Comparison of ENCODE assay signal across 14 mouse cellular contexts in genomic region chr11:52419246-52419645, GRCm38 (mm10). TPM values are rescaled to one million over a fixed set of nuclear protein-coding genes. Genes with fewer than 3 reads are reported as not detected.
DNase-seq lines count a peak whose midpoint lies in the region; ATAC-seq and TF ChIP-seq lines count a peak whose summit lies in the region.
"Had no signal": no experiment of that assay in that cellular context is flagged by ENCODE, and none has a peak within 500 bp of the region (broad histone marks: within the 10 kb centered on the region; RNA-seq: fewer than 3 reads in every experiment).

No protein-coding gene starts in this region.

- H3K27me3 ChIP-seq in stomach, postnatal 0 days (ENCODE audit: control insufficient read depth, insufficient read depth, low read length), result no peaks in the 10 kb centered on the region

- TF ChIP-seq CTCF in stomach, postnatal 0 days (IDR thresholded peaks at IDR 0.05; ENCODE audit: low read depth), result no peak

- DNase-seq in kidney, adult 9 months, result peak; percentile 34
- no peak for DNase-seq in kidney, adult 11 months
- DNase-seq in 416B (ENCODE audit: low read depth), result peak; percentile 30
- peak; percentile 40 for DNase-seq in WW6 (ENCODE audit: low read depth, low spot score)
- DNase-seq in stomach, postnatal 0 days (ENCODE audit: low spot score), result peak; percentile 28
- DNase-seq in ovary, postnatal 36 days (ENCODE audit: low spot score), result no peak
- DNase-seq in gastrocnemius, postnatal 4 days (ENCODE audit: low spot score in 2 of 2), result no peak
- DNase-seq: forebrain, postnatal 0 days; gastrocnemius, postnatal 14 days; liver, postnatal 0 days; right cerebral cortex, postnatal 4 days had no signal

- no peaks in the 10 kb centered on the region for H3K4me1 ChIP-seq in stomach, postnatal 0 days (replicated peaks; ENCODE audit: control insufficient read depth, insufficient read depth)

- H3K9me3 ChIP-seq in stomach, postnatal 0 days (ENCODE audit: control insufficient read depth, low read length), result no peaks in the 10 kb centered on the region

- WGBS in stomach, postnatal 0 days, result 41% methylated on average over 5 of the region's 5 CpGs

- no peak overlapping the region for H3K4me2 ChIP-seq in stomach, postnatal 0 days (replicated peaks; ENCODE audit: low read depth)

- no peak overlapping the region for H3K4me3 ChIP-seq in stomach, postnatal 0 days (ENCODE audit: low read depth, low read length)

- H3K27ac ChIP-seq in stomach, postnatal 0 days (replicated peaks), result no peak overlapping the region

- H3K36me3 ChIP-seq in stomach, postnatal 0 days (ENCODE audit: control insufficient read depth, insufficient read depth, low read length), result no peaks in the 10 kb centered on the region

- no peak for TF ChIP-seq EP300 in stomach, postnatal 0 days (optimal IDR thresholded peaks at IDR 0.05)

- no peak overlapping the region for H3K9ac ChIP-seq in stomach, postnatal 0 days (ENCODE audit: low read length)
- H3K9ac ChIP-seq: forebrain, postnatal 0 days; liver, postnatal 0 days had no signal

- no peak for ATAC-seq in stomach, postnatal 0 days (ENCODE audit: low FRiP score, low TSS enrichment)
- no peak for ATAC-seq in monocyte, adult 5-6 weeks (replicated peaks; ENCODE audit: insufficient number of reproducible peaks, low FRiP score, low TSS enrichment, poor library complexity, severe bottlenecking)
- ATAC-seq: forebrain, postnatal 0 days; hindbrain, embryonic 16.5 days; liver, postnatal 0 days; midbrain, embryonic 16.5 days had no signal

RNA-seq across cellular contexts. Expression of gene 9530068E07Rik, which starts 23.0 kb away (rescaled TPM):
- polyA plus RNA-seq in stomach, postnatal 0 days (2015; fragmentation: Nextera tagmentation; extraction: Ambion mirVana), result 104 and 115 TPM in 2 replicates
- total RNA-seq in gastrocnemius, postnatal 4 days (2021), result 100 to 1,000 TPM in 1 of 2 experiments, 10 to 100 TPM in 1; 97.0 to 100 TPM
- total RNA-seq in monocyte, adult 5-6 weeks (2017), result 65.4 to 88.6 TPM (median 68.4 TPM) in 3 replicates

RNA-seq across cellular contexts. Expression of gene Vdac1, which starts 58.6 kb away (rescaled TPM):
- 189 and 193 TPM in 2 replicates for polyA plus RNA-seq in stomach, postnatal 0 days (2015; fragmentation: Nextera tagmentation; extraction: Ambion mirVana)
- 100 to 1,000 TPM; 797 to 932 TPM for total RNA-seq in gastrocnemius, postnatal 4 days (2021)
- 58.8 to 66.7 TPM (median 64.5 TPM) in 3 replicates for total RNA-seq in monocyte, adult 5-6 weeks (2017)

Comparison
In these comparisons a context has a peak if more than half of its experiments do, and no peak if none do; other contexts are left out.
1. DNase-seq: peak in kidney, adult 9 months (single experiment), 416B (single experiment), WW6 (single experiment) and stomach, postnatal 0 days (single experiment); none in kidney, adult 11 months (single experiment), ovary, postnatal 36 days (single experiment) and gastrocnemius, postnatal 4 days (0 of 2).
2. RNA of gene Vdac1, which starts 58.6 kb away (total RNA-seq): 797 to 932 TPM in gastrocnemius, postnatal 4 days; 58.8 to 66.7 TPM in monocyte, adult 5-6 weeks; every median in the first group is over 10 times any median in the second.